Mouse (Mus musculus): ENCODE data around the gene Cyfip2. TPM values are rescaled to one million over a fixed set of nuclear protein-coding genes. Genes with fewer than 3 reads are reported as not detected.

The Cyfip2 gene
- total RNA-seq, 1 experiment from 2014 or later = 69.0 TPM

- ATAC-seq (replicated peaks; ENCODE audit: low read depth, poor library complexity, severe bottlenecking) = no peak
Measured at GRCm38 (mm10) chr11:46309111-46309741, 3.4 kb downstream of the Cyfip2 start.

GRCm38 (mm10) chr11:46308271-46308974, 4.2 kb downstream of the Cyfip2 start:
- ATAC-seq (replicated peaks; ENCODE audit: low read depth, poor library complexity, severe bottlenecking) = no peak

GRCm38 (mm10) chr11:46307768-46308167, 4.9 kb downstream of the Cyfip2 start:
- no peak for ATAC-seq (replicated peaks; ENCODE audit: low read depth, poor library complexity, severe bottlenecking)

GRCm38 (mm10) chr11:46306776-46307175, 5.9 kb downstream of the Cyfip2 start:
- no peak for ATAC-seq (replicated peaks; ENCODE audit: low read depth, poor library complexity, severe bottlenecking)

GRCm38 (mm10) chr11:46305881-46306520, 6.7 kb downstream of the Cyfip2 start:
- no peak for ATAC-seq (replicated peaks; ENCODE audit: low read depth, poor library complexity, severe bottlenecking)

GRCm38 (mm10) chr11:46304864-46305710, 7.6 kb downstream of the Cyfip2 start:
- peak; percentile 26; the same call in 1 of the 2 replicates for ATAC-seq (replicated peaks; ENCODE audit: low read depth, poor library complexity, severe bottlenecking)

GRCm38 (mm10) chr11:46304093-46304492, 8.6 kb downstream of the Cyfip2 start:
- ATAC-seq (replicated peaks; ENCODE audit: low read depth, poor library complexity, severe bottlenecking) = no peak

- ATAC-seq (replicated peaks; ENCODE audit: low read depth, poor library complexity, severe bottlenecking) = no peak
Measured at GRCm38 (mm10) chr11:46302471-46302870, 10.2 kb downstream of the Cyfip2 start.

- ATAC-seq (replicated peaks; ENCODE audit: low read depth, poor library complexity, severe bottlenecking) = no peak
Measured at GRCm38 (mm10) chr11:46301579-46302248, 10.9 kb downstream of the Cyfip2 start.

- ATAC-seq (replicated peaks; ENCODE audit: low read depth, poor library complexity, severe bottlenecking) = no peak
Measured at GRCm38 (mm10) chr11:46299901-46300300, 12.8 kb downstream of the Cyfip2 start.

- peak; percentile 71 for ATAC-seq (replicated peaks; ENCODE audit: low read depth, poor library complexity, severe bottlenecking)
Measured at GRCm38 (mm10) chr11:46298889-46299785, 13.5 kb downstream of the Cyfip2 start.

- ATAC-seq (replicated peaks; ENCODE audit: low read depth, poor library complexity, severe bottlenecking) = no peak
Measured at GRCm38 (mm10) chr11:46294390-46294789, 18.3 kb downstream of the Cyfip2 start.

GRCm38 (mm10) chr11:46293491-46293890, 19.2 kb downstream of the Cyfip2 start:
- ATAC-seq (replicated peaks; ENCODE audit: low read depth, poor library complexity, severe bottlenecking) = no peak

- ATAC-seq (replicated peaks; ENCODE audit: low read depth, poor library complexity, severe bottlenecking) = no peak
Measured at GRCm38 (mm10) chr11:46290988-46291405, 21.7 kb downstream of the Cyfip2 start.

- ATAC-seq (replicated peaks; ENCODE audit: low read depth, poor library complexity, severe bottlenecking) = no peak
Measured at GRCm38 (mm10) chr11:46289561-46289960, 23.1 kb downstream of the Cyfip2 start.

GRCm38 (mm10) chr11:46289022-46289421, 23.6 kb downstream of the Cyfip2 start:
- no peak for ATAC-seq (replicated peaks; ENCODE audit: low read depth, poor library complexity, severe bottlenecking)

- no peak for ATAC-seq (replicated peaks; ENCODE audit: low read depth, poor library complexity, severe bottlenecking)
Measured at GRCm38 (mm10) chr11:46288091-46288490, 24.6 kb downstream of the Cyfip2 start.

GRCm38 (mm10) chr11:46286803-46287202, 25.9 kb downstream of the Cyfip2 start:
- ATAC-seq (replicated peaks; ENCODE audit: low read depth, poor library complexity, severe bottlenecking) = peak; percentile 99

GRCm38 (mm10) chr11:46283800-46284199, 28.9 kb downstream of the Cyfip2 start:
- ATAC-seq (replicated peaks; ENCODE audit: low read depth, poor library complexity, severe bottlenecking) = no peak
